ENCODE assay signal across 9 mouse cellular contexts in genomic region chr2:168694379-168695026, GRCm38 (mm10). TPM values are rescaled to one million over a fixed set of nuclear protein-coding genes. Genes with fewer than 3 reads are reported as not detected.
DNase-seq lines count a peak whose midpoint lies in the region; ATAC-seq and TF ChIP-seq lines count a peak whose summit lies in the region.
"Had no signal": no experiment of that assay in that cellular context is flagged by ENCODE, and none has a peak within 500 bp of the region (broad histone marks: within the 10 kb centered on the region; RNA-seq: fewer than 3 reads in every experiment).

No protein-coding gene starts in this region.

- peak overlapping the region; percentile 25 for H3K4me3 ChIP-seq in heart, embryonic 12.5 days
- no peak overlapping the region for H3K4me3 ChIP-seq in heart, adult 2 months
- no peak overlapping the region for H3K4me3 ChIP-seq in hindbrain, embryonic 16.5 days (ENCODE audit: low read length)
- H3K4me3 ChIP-seq in midbrain, embryonic 13.5 days (replicated peaks): no peak overlapping the region

- peaks cover 13% of the 10 kb centered on the region for H3K4me1 ChIP-seq in heart, embryonic 12.5 days (replicated peaks)
- no peaks in the 10 kb centered on the region for H3K4me1 ChIP-seq in heart, adult 2 months (ENCODE audit: control insufficient read depth, insufficient read depth, low read length)
- peaks cover 5% of the 10 kb centered on the region; the same call in 1 of the 2 replicates for H3K4me1 ChIP-seq in hindbrain, embryonic 16.5 days (ENCODE audit: control insufficient read depth, insufficient read depth, low read depth, low read length)
- H3K4me1 ChIP-seq in midbrain, embryonic 13.5 days (replicated peaks): peaks cover 14% of the 10 kb centered on the region

- H3K4me2 ChIP-seq in heart, embryonic 12.5 days: peak overlapping the region; percentile 62
- H3K4me2 ChIP-seq in hindbrain, embryonic 16.5 days (ENCODE audit: low read length): peak overlapping the region; percentile 19; the same call in 1 of the 2 replicates
- peak overlapping the region; percentile 16; the same call in 1 of the 2 replicates for H3K4me2 ChIP-seq in midbrain, embryonic 13.5 days (replicated peaks)

- H3K27me3 ChIP-seq in heart, embryonic 12.5 days (replicated peaks): no peaks in the 10 kb centered on the region
- H3K27me3 ChIP-seq in heart, adult 2 months (ENCODE audit: control insufficient read depth, insufficient read depth, low read length): no peaks in the 10 kb centered on the region
- H3K27me3 ChIP-seq in hindbrain, embryonic 16.5 days (replicated peaks; ENCODE audit: control insufficient read depth, insufficient read depth, low read length): no peaks in the 10 kb centered on the region
- H3K27me3 ChIP-seq in midbrain, embryonic 13.5 days: no peaks in the 10 kb centered on the region

- TF ChIP-seq POLR2A in heart, adult 2 months (IDR thresholded peaks at IDR 0.05; ENCODE audit: insufficient read depth, low read depth, low read length): no peak

- WGBS in heart, embryonic 12.5 days: 18% methylated on average over 27 of the region's 27 CpGs
- WGBS in heart, adult 2 months: 47% methylated on average over 27 of the region's 27 CpGs
- WGBS in hindbrain, embryonic 16.5 days: 10% methylated on average over 27 of the region's 27 CpGs
- 3% methylated on average over 27 of the region's 27 CpGs for WGBS in midbrain, embryonic 13.5 days

- H3K9ac ChIP-seq in heart, embryonic 12.5 days: peak overlapping the region; percentile 59
- no peak overlapping the region for H3K9ac ChIP-seq in heart, adult 2 months (ENCODE audit: low read depth, low read length)
- peak overlapping the region; percentile 27 for H3K9ac ChIP-seq in hindbrain, embryonic 16.5 days (ENCODE audit: low read depth, low read length)
- H3K9ac ChIP-seq in midbrain, embryonic 13.5 days (replicated peaks): no peak overlapping the region

- no peak for ATAC-seq in heart, embryonic 12.5 days (ENCODE audit: insufficient number of reproducible peaks, low FRiP score)
- 0 out of 2 replicates have a peak, but pooled peaks have one; percentile 21 for ATAC-seq in hindbrain, embryonic 16.5 days
- peak; percentile 77 for ATAC-seq in midbrain, embryonic 13.5 days

- TF ChIP-seq CTCF in heart, adult 2 months (IDR thresholded peaks at IDR 0.05): no peak

- no peaks in the 10 kb centered on the region for H3K79me2 ChIP-seq in heart, adult 2 months (replicated peaks; ENCODE audit: control insufficient read depth, insufficient read depth, low read length)

- intact Hi-C loops in heart, adult 2 months (cut with DNase I): loop anchor here (10.0 kb wide), 1 partner anchor 180 kb away; no protein-coding TSS in a partner anchor
- intact Hi-C loops in left cerebral cortex, postnatal 10 days (cut with DNase I): loop anchor here (5.0 kb wide), 1 partner anchor 48 kb away; the partner anchor contains the start of gene Atp9a

- no peak overlapping the region for H3K27ac ChIP-seq in heart, embryonic 12.5 days (ENCODE audit: poor library complexity, severe bottlenecking)
- no peak overlapping the region for H3K27ac ChIP-seq in heart, adult 2 months
- H3K27ac ChIP-seq in hindbrain, embryonic 16.5 days (ENCODE audit: low read depth, low read length): peak overlapping the region; percentile 17; the same call in 1 of the 2 replicates
- peak overlapping the region; percentile 40 for H3K27ac ChIP-seq in midbrain, embryonic 13.5 days

- peaks cover 11% of the 10 kb centered on the region; the same call in 1 of the 2 replicates for H3K36me3 ChIP-seq in heart, embryonic 12.5 days
- H3K36me3 ChIP-seq in heart, adult 2 months (ENCODE audit: control insufficient read depth, insufficient read depth, low read length): no peaks in the 10 kb centered on the region
- H3K36me3 ChIP-seq in hindbrain, embryonic 16.5 days (ENCODE audit: control insufficient read depth, insufficient read depth, low read length): peaks cover 9% of the 10 kb centered on the region; the same call in 1 of the 2 replicates
- peaks cover 31% of the 10 kb centered on the region for H3K36me3 ChIP-seq in midbrain, embryonic 13.5 days

- no peak for DNase-seq in heart, adult 2 months
- peak; percentile 85 for DNase-seq in embryo, embryonic 10 days (ENCODE audit: low spot score)
- DNase-seq in cerebellum, adult 9-11 months: no peak
- DNase-seq in spleen, adult 12 weeks (ENCODE audit: low spot score): no peak
- no peak for DNase-seq in left cerebral cortex, postnatal 10 days (ENCODE audit: extremely low spot score in 1 of 2, low spot score in 2 of 2)
- DNase-seq: gastrocnemius, postnatal 10 days had no signal

- peaks cover 7% of the 10 kb centered on the region; the same call in 1 of the 2 replicates for H3K9me3 ChIP-seq in heart, embryonic 12.5 days (replicated peaks)
- H3K9me3 ChIP-seq in hindbrain, embryonic 16.5 days (ENCODE audit: control insufficient read depth, low read length): no peaks in the 10 kb centered on the region
- no peaks in the 10 kb centered on the region for H3K9me3 ChIP-seq in midbrain, embryonic 13.5 days

- TF ChIP-seq EP300 in heart, adult 2 months (IDR thresholded peaks at IDR 0.05; ENCODE audit: insufficient read depth, low read depth, low read length): no peak

RNA-seq across cellular contexts. Expression of gene Atp9a, which starts 47.7 kb away (rescaled TPM):
- polyA plus RNA-seq in heart, embryonic 12.5 days (2016; fragmentation: Nextera tagmentation; extraction: Ambion mirVana): 15.7 and 16.1 TPM in 2 replicates
- 10 to 100 TPM; 50.5 to 56.9 TPM for total RNA-seq in heart, adult 2 months (2021)
- polyA plus RNA-seq in heart, adult 2 months (2012; rRNA removed): 51.5 and 64.3 TPM in 2 replicates
- 85.0 and 89.8 TPM in 2 replicates for polyA plus RNA-seq in hindbrain, embryonic 16.5 days (2015; fragmentation: Nextera tagmentation; extraction: Ambion mirVana)
- polyA plus RNA-seq in midbrain, embryonic 13.5 days (2015; fragmentation: Nextera tagmentation; extraction: Ambion mirVana): 61.1 and 63.6 TPM in 2 replicates
- total RNA-seq in left cerebral cortex, postnatal 10 days (2021): 100 to 1,000 TPM; 486 to 487 TPM

Comparison
In these comparisons a context has a peak if more than half of its experiments do, and no peak if none do; other contexts are left out.
1. H3K9ac ChIP-seq: peak in heart, embryonic 12.5 days (single experiment) and hindbrain, embryonic 16.5 days (single experiment); none in heart, adult 2 months (single experiment) and midbrain, embryonic 13.5 days (single experiment).
2. H3K27ac ChIP-seq: peak in hindbrain, embryonic 16.5 days (single experiment) and midbrain, embryonic 13.5 days (single experiment); none in heart, embryonic 12.5 days (single experiment) and heart, adult 2 months (single experiment).
3. Peak in every context shown above with its lines, with median percentiles within 50 percentile points of each other: H3K4me2 ChIP-seq.